Mouse (Mus musculus): ENCODE data around the gene Ctsw. TPM values are rescaled to one million over a fixed set of nuclear protein-coding genes. Genes with fewer than 3 reads are reported as not detected.

The Ctsw gene
- polyA plus RNA-seq, 1 experiment from 2014 or later = 0.84 TPM

DNA sequence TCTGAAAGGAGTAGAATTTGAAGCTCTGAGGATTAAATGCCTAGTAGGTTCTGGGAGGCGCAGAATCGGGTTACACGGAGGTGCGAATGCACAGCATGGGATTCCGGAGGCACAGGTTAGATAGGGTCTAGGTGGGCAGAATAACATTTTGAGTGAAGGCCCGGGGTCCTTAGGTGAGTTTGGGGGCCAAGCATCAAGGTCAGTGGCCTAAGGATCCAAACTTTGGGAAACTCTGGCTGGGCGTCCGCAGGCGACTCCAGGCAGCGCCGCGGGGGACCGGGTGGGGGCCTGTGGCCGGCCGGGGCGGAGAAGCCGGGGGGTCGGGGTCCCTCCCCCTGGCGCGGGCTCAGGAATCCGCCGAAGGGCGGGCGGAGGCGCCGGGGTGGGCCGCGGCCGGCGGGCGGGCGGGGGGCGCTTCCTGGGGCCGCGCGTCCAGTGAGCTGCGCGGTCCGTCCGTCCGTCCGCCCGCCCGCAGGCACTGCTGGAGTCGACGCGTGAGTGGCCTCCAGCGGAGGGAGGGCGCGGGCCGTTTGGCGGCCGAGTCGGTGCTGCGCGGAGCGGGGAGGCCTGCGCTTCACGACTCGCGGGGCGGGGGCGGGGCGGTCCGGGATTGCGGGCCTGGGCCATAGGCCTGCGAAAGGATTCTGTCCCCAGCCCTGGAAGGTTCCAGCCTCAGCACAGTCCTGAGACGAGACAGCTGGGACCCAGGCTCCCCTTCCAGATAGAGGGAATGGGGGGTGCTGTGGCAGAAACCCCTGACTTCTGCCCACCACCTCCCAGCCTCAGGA is 6.2 kb upstream of the Ctsw start:
- Histone ChIP-seq H3K27me3 (ENCODE audit: control insufficient read depth, insufficient read depth, low read length) (no peaks in the 10 kb centered on the region), H3K4me2 (peak overlapping the region; percentile 74), H3K4me3 (ENCODE audit: low read depth, low read length) (peak overlapping the region; percentile 68), H3K36me3 (ENCODE audit: control insufficient read depth, insufficient read depth, low read length) (peaks cover 11% of the 10 kb centered on the region), H3K9ac (ENCODE audit: low read depth, low read length) (peak overlapping the region; percentile 82), H3K27ac (ENCODE audit: low read depth, low read length) (peak overlapping the region; percentile 86), H3K4me1 (ENCODE audit: control insufficient read depth, insufficient read depth, low read length) (peaks cover 16% of the 10 kb centered on the region), H3K9me3 (replicated peaks; ENCODE audit: control insufficient read depth, low read length) (no peaks in the 10 kb centered on the region)
- ATAC-seq (replicated peaks; ENCODE audit: insufficient number of reproducible peaks, low FRiP score, low TSS enrichment) = peak; percentile 54
- WGBS (ENCODE audit: insufficient replicate concordance) = under 1% methylated on average over 44 of the region's 68 CpGs

DNA sequence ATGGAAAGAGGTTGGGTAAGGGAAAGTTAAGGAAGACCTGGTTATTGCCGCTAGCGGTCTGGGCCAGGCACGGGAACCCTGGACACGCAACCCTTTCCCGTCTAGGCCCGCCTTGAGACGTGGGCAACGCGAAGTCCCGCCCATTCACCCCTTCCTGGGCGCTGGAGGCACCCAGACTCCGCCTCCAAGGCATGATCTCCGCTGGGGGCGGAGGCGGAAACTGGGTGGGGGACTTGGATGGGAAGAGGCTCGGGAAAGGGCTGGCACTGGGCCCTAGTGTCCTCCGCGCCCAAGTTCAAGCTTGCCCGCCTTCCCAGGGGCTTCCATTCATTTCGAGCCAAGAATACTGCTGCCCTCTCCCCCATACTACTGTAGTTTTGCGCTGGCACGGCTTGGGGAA is 5.4 kb upstream of the Ctsw start, which contains the start of gene Efemp2:
Efemp2 (plus strand) TSS at position 235 of the 400 bp plus-strand sequence.
- H3K36me3 ChIP-seq (ENCODE audit: control insufficient read depth, insufficient read depth, low read length) = peaks cover 7% of the 10 kb centered on the region
- H3K9me3 ChIP-seq (replicated peaks; ENCODE audit: control insufficient read depth, low read length) = no peaks in the 10 kb centered on the region
- H3K4me1 ChIP-seq (ENCODE audit: control insufficient read depth, insufficient read depth, low read length) = peaks cover 19% of the 10 kb centered on the region
- peak within 1 kb of the TSS; percentile 68 for H3K4me3 ChIP-seq (ENCODE audit: low read depth, low read length)
- under 1% methylated on average over 22 of the region's 22 CpGs for WGBS (ENCODE audit: insufficient replicate concordance)
- ATAC-seq (replicated peaks; ENCODE audit: insufficient number of reproducible peaks, low FRiP score, low TSS enrichment) = peak; percentile 37; the same call in 1 of the 2 replicates
- H3K4me2 ChIP-seq = peak within 1 kb of the TSS; percentile 74
- H3K9ac ChIP-seq (ENCODE audit: low read depth, low read length) = peak within 1 kb of the TSS; percentile 82
- H3K27me3 ChIP-seq (ENCODE audit: control insufficient read depth, insufficient read depth, low read length) = no peaks in the 10 kb centered on the region
- peak within 1 kb of the TSS; percentile 86 for H3K27ac ChIP-seq (ENCODE audit: low read depth, low read length)

DNA sequence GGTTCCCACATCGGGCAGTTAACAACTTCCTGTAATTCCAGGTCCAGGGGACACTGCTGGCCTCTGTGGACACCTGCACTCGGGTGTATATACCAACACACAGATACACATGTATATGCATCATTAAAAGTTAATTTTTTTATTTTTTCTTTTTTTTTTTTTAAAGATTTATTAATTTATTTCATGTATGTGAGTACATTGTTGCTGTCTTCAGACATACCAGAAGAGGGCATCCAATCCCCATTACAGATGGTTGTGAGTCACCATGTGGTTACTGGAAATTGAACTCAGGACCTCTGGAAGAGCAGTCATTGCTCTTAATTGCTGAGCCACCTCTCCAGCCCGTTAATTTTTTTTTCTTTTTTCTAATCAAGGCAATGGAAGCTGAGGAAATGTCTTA is 4.5 kb upstream of the Ctsw start:
- peaks cover 24% of the 10 kb centered on the region for H3K4me1 ChIP-seq (ENCODE audit: control insufficient read depth, insufficient read depth, low read length)
- H3K9me3 ChIP-seq (replicated peaks; ENCODE audit: control insufficient read depth, low read length) = no peaks in the 10 kb centered on the region
- H3K4me3 ChIP-seq (ENCODE audit: low read depth, low read length) = no peak overlapping the region
- H3K27ac ChIP-seq (ENCODE audit: low read depth, low read length) = no peak overlapping the region
- H3K9ac ChIP-seq (ENCODE audit: low read depth, low read length) = no peak overlapping the region
- no peaks in the 10 kb centered on the region for H3K27me3 ChIP-seq (ENCODE audit: control insufficient read depth, insufficient read depth, low read length)
- ATAC-seq (replicated peaks; ENCODE audit: insufficient number of reproducible peaks, low FRiP score, low TSS enrichment) = no peak
- peaks cover 6% of the 10 kb centered on the region; the same call in 1 of the 2 replicates for H3K36me3 ChIP-seq (ENCODE audit: control insufficient read depth, insufficient read depth, low read length)
- H3K4me2 ChIP-seq = no peak overlapping the region
- WGBS (ENCODE audit: insufficient replicate concordance) = 72% methylated on average over 3 of the region's 3 CpGs

DNA sequence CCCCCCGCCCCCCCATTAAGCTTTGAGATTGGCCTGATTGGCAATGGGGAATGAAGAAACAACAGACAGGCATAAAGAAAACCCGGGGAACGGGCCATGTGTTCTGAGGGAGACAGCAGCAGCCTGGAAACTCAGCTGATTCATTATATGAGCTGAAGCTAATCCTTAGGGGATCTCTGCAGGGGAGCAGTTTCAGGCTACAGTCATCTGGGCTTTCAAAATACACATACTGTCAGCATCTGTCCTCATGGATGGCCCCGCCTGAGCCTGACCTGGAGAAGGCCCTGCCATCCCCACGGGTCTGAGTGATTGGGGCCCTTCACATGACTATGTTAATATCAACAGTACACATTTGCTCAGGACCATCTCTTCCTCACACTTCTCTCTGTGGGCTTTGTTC is 3.5 kb upstream of the Ctsw start:
- H3K4me3 ChIP-seq (ENCODE audit: low read depth, low read length) = no peak overlapping the region
- H3K27ac ChIP-seq (ENCODE audit: low read depth, low read length) = no peak overlapping the region
- H3K4me1 ChIP-seq (ENCODE audit: control insufficient read depth, insufficient read depth, low read length) = peaks cover 24% of the 10 kb centered on the region
- H3K9ac ChIP-seq (ENCODE audit: low read depth, low read length) = no peak overlapping the region
- H3K36me3 ChIP-seq (ENCODE audit: control insufficient read depth, insufficient read depth, low read length) = peaks cover 5% of the 10 kb centered on the region; the same call in 1 of the 2 replicates
- no peaks in the 10 kb centered on the region for H3K9me3 ChIP-seq (replicated peaks; ENCODE audit: control insufficient read depth, low read length)
- no peak for ATAC-seq (replicated peaks; ENCODE audit: insufficient number of reproducible peaks, low FRiP score, low TSS enrichment)
- no peaks in the 10 kb centered on the region for H3K27me3 ChIP-seq (ENCODE audit: control insufficient read depth, insufficient read depth, low read length)
- no peak overlapping the region for H3K4me2 ChIP-seq
- WGBS (ENCODE audit: insufficient replicate concordance) = 47% methylated on average over 5 of the region's 5 CpGs

DNA sequence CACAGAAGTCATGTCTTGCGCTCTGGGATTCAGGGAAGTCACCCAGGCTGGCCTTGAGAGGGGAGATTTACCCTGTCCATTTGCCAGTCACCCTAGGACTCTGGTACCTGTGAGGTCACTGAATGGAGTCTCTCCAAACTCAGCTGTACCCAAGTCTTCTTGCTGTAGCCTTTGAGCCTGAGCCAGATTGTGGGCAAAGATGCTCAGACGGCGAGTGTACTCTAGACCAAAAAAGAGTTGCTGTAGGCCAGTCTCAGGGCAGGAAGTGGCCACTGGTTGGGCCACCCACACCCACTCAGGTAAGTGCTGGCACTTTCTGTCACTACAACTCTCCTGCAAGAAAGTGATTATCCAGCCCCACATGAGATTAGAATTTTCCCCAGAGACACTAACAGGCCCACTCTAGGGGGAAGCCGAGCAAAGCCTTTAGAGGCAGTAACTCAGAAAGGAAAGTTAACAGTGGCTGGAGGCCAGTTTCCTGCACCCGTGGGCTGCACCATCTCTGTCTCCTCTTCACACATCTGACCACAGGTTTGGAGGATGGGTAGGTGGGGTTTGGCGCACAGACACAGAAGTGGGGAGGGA is 1.3 kb downstream of the Ctsw start:
- no peaks in the 10 kb centered on the region for H3K27me3 ChIP-seq (ENCODE audit: control insufficient read depth, insufficient read depth, low read length)
- peaks cover 18% of the 10 kb centered on the region for H3K4me1 ChIP-seq (ENCODE audit: control insufficient read depth, insufficient read depth, low read length)
- H3K36me3 ChIP-seq (ENCODE audit: control insufficient read depth, insufficient read depth, low read length) = peaks cover 18% of the 10 kb centered on the region
- H3K4me3 ChIP-seq (ENCODE audit: low read depth, low read length) = no peak overlapping the region
- ATAC-seq (replicated peaks; ENCODE audit: insufficient number of reproducible peaks, low FRiP score, low TSS enrichment) = no peak
- H3K27ac ChIP-seq (ENCODE audit: low read depth, low read length) = no peak overlapping the region
- 89% methylated on average over 6 of the region's 6 CpGs for WGBS (ENCODE audit: insufficient replicate concordance)
- no peak overlapping the region for H3K9ac ChIP-seq (ENCODE audit: low read depth, low read length)
- no peak overlapping the region for H3K4me2 ChIP-seq
- H3K9me3 ChIP-seq (replicated peaks; ENCODE audit: control insufficient read depth, low read length) = no peaks in the 10 kb centered on the region

- Histone ChIP-seq H3K9me3 (replicated peaks; ENCODE audit: control insufficient read depth, low read length) (no peaks in the 10 kb centered on the region), H3K27me3 (ENCODE audit: control insufficient read depth, insufficient read depth, low read length) (no peaks in the 10 kb centered on the region), H3K4me1 (ENCODE audit: control insufficient read depth, insufficient read depth, low read length) (peaks cover 24% of the 10 kb centered on the region), H3K36me3 (ENCODE audit: control insufficient read depth, insufficient read depth, low read length) (peaks cover 18% of the 10 kb centered on the region), H3K4me2 (no peak overlapping the region), H3K27ac (ENCODE audit: low read depth, low read length) (no peak overlapping the region), H3K9ac (ENCODE audit: low read depth, low read length) (no peak overlapping the region), H3K4me3 (ENCODE audit: low read depth, low read length) (no peak overlapping the region)
- WGBS (ENCODE audit: insufficient replicate concordance) = 93% methylated on average over 8 of the region's 8 CpGs
- ATAC-seq (replicated peaks; ENCODE audit: insufficient number of reproducible peaks, low FRiP score, low TSS enrichment) = no peak
Measured at GRCm38 (mm10) chr19:5465037-5465436, 3.3 kb downstream of the Ctsw start.

- 49% methylated on average over 15 of the region's 15 CpGs for WGBS (ENCODE audit: insufficient replicate concordance)
- H3K36me3 ChIP-seq (ENCODE audit: control insufficient read depth, insufficient read depth, low read length) = peaks cover 18% of the 10 kb centered on the region
- H3K9me3 ChIP-seq (replicated peaks; ENCODE audit: control insufficient read depth, low read length) = no peaks in the 10 kb centered on the region
- H3K4me1 ChIP-seq (ENCODE audit: control insufficient read depth, insufficient read depth, low read length) = peaks cover 17% of the 10 kb centered on the region
- peak overlapping the region; percentile 49; the same call in 1 of the 2 replicates for H3K9ac ChIP-seq (ENCODE audit: low read depth, low read length)
- H3K27me3 ChIP-seq (ENCODE audit: control insufficient read depth, insufficient read depth, low read length) = no peaks in the 10 kb centered on the region
- ATAC-seq (replicated peaks; ENCODE audit: insufficient number of reproducible peaks, low FRiP score, low TSS enrichment) = no peak
- peak overlapping the region; percentile 4; the same call in 1 of the 2 replicates for H3K4me3 ChIP-seq (ENCODE audit: low read depth, low read length)
- H3K4me2 ChIP-seq = peak overlapping the region; percentile 45
- peak overlapping the region; percentile 22; the same call in 1 of the 2 replicates for H3K27ac ChIP-seq (ENCODE audit: low read depth, low read length)
Measured at GRCm38 (mm10) chr19:5463791-5464562, 4.3 kb downstream of the Ctsw start.

DNA sequence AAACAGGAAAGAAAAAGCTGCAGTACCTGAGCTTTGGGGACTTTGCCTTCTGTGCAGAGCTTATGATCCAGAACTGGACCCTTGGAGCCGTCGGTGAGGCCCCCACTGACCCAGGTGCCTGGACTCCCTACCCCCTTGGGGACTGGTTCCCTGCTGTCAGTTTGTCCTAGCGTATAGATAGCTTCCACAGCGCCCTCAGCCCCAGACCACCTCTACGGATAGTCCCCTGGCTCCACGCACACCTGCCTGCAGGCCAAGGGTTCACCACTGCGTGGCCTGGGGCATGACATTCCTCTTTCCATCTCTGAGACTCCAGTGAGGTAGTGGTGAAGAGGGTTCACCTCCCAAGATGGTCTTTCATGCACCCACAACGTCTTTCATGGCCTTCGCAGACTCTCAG is 5.1 kb downstream of the Ctsw start:
- WGBS (ENCODE audit: insufficient replicate concordance) = 82% methylated on average over 9 of the region's 9 CpGs
- no peak for ATAC-seq (replicated peaks; ENCODE audit: insufficient number of reproducible peaks, low FRiP score, low TSS enrichment)
- no peak overlapping the region for H3K4me2 ChIP-seq
- no peak overlapping the region for H3K9ac ChIP-seq (ENCODE audit: low read depth, low read length)
- H3K4me1 ChIP-seq (ENCODE audit: control insufficient read depth, insufficient read depth, low read length) = peaks cover 14% of the 10 kb centered on the region
- H3K4me3 ChIP-seq (ENCODE audit: low read depth, low read length) = no peak overlapping the region
- no peaks in the 10 kb centered on the region for H3K9me3 ChIP-seq (replicated peaks; ENCODE audit: control insufficient read depth, low read length)
- H3K36me3 ChIP-seq (ENCODE audit: control insufficient read depth, insufficient read depth, low read length) = peaks cover 18% of the 10 kb centered on the region
- H3K27ac ChIP-seq (ENCODE audit: low read depth, low read length) = no peak overlapping the region
- H3K27me3 ChIP-seq (ENCODE audit: control insufficient read depth, insufficient read depth, low read length) = no peaks in the 10 kb centered on the region
